Mouse (Mus musculus): ENCODE data around the gene Casp6. TPM values are rescaled to one million over a fixed set of nuclear protein-coding genes. Genes with fewer than 3 reads are reported as not detected.

Gene Casp6
- 42.3 TPM for polyA plus RNA-seq (2017; shearing (Covaris generic))

DNA sequence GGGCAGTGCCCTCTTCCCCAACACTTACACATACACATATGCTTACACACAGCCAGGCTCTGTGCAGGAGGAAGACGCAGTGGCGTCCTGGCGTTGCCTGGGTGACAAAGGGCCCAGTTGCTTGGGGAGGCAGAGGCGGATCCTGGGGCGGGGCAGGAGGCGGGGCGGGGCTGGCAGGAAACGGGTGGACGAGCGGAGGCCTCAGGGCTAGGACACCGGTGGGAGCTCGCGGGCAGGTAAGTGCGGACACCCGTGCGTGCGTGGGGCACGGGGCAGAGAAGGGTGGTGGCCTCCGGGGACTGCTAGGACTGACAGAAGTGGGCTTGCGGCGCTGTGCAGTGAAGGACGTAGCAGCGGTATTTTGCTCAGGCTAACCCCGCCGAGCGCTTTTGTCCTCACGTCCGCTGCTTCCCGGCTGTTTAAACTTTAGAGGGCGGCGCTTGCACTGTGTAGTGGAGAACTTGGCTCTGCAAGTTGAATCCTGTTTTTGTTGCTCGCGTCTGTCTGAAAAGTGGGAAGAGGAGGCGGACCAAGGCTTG, at the start of gene Casp6:
Casp6 (plus strand) TSS at position 155 of the 539 bp plus-strand sequence.

GRCm38 (mm10) chr3:129878405-129879021, 22.7 kb upstream of the Casp6 start, which contains the start of gene Pla2g12a:
Gene Pla2g12a, plus strand, starts transcription at chr3:129878606.

Other genes with a start within 250 kb of the Casp6 start
- gene Egf, start 146.1 kb upstream of the Casp6 start, polyA plus RNA-seq (2017; shearing (Covaris generic)), result 1.4 TPM
- not detected for gene Lrit3, start 97.4 kb upstream of the Casp6 start, polyA plus RNA-seq (2017; shearing (Covaris generic))
- gene Rrh, start 78.8 kb upstream of the Casp6 start, polyA plus RNA-seq (2017; shearing (Covaris generic)), result not detected
- gene Gar1, start 70.0 kb upstream of the Casp6 start, polyA plus RNA-seq (2017; shearing (Covaris generic)), result 113 TPM
- not detected for gene Cfi, start 65.5 kb upstream of the Casp6 start, polyA plus RNA-seq (2017; shearing (Covaris generic))
- gene Pla2g12a, start 22.8 kb upstream of the Casp6 start, polyA plus RNA-seq (2017; shearing (Covaris generic)), result 16.7 TPM
- 7.9 TPM for gene Mcub, start 68.8 kb downstream of the Casp6 start, polyA plus RNA-seq (2017; shearing (Covaris generic))
- gene Sec24b, start 160.1 kb downstream of the Casp6 start, polyA plus RNA-seq (2017; shearing (Covaris generic)), result 58.3 TPM
- gene Col25a1, start 230.1 kb downstream of the Casp6 start, polyA plus RNA-seq (2017; shearing (Covaris generic)), result 0.16 TPM